Mouse (Mus musculus): ENCODE measurements at regions not wholly inside any gene's neighbourhood (a gene's known extent, or its start where the extent isn't known, plus 50 kb on each side); places are given as distances from the start of the nearest gene placed in this dataset.

GRCm38 (mm10) chr12:36974432-36975094, 133.8 kb upstream of the Meox2 start:
- Histone ChIP-seq H3K4me2 (ENCODE audit: low read depth) (no peak overlapping the region), H3ac (ENCODE audit: control insufficient read depth, insufficient read length) (no peak overlapping the region), H3K79me2 (ENCODE audit: control insufficient read depth, insufficient read depth) (no peaks in the 10 kb centered on the region), H3K4me3 (no peak overlapping the region), H3K36me3 (ENCODE audit: control insufficient read depth, insufficient read depth) (no peaks in the 10 kb centered on the region), H3K27me3 (ENCODE audit: control insufficient read depth, insufficient read depth, insufficient read length) (no peaks in the 10 kb centered on the region)
- TF ChIP-seq SRF (IDR thresholded peaks at IDR 0.05; ENCODE audit: control insufficient read depth, insufficient read length, low read depth) (no peak), E2F4 (IDR thresholded peaks at IDR 0.05; ENCODE audit: insufficient read depth) (no peak), TCF3 (IDR thresholded peaks at IDR 0.05; ENCODE audit: insufficient read length, low read depth) (no peak), TCF12 (IDR thresholded peaks at IDR 0.05; ENCODE audit: insufficient read depth, poor library complexity, severe bottlenecking) (no peak), MYOG (IDR thresholded peaks at IDR 0.05; ENCODE audit: control insufficient read depth in 1 of 3, insufficient read depth in 1 of 3, insufficient read length in 2 of 3, low read depth in 2 of 3) (no peak), MAX (IDR thresholded peaks at IDR 0.05; ENCODE audit: low read depth) (no peak), MYOD1 (IDR thresholded peaks at IDR 0.05; ENCODE audit: control insufficient read depth in 1 of 3, insufficient read length in 2 of 3, low read depth in 2 of 3) (no peak), USF1 (IDR thresholded peaks at IDR 0.05; ENCODE audit: low read depth) (no peak), CEBPB (IDR thresholded peaks at IDR 0.05; ENCODE audit: insufficient read depth, poor library complexity, severe bottlenecking) (no peak), POLR2AphosphoS2 (IDR thresholded peaks at IDR 0.05; ENCODE audit: insufficient read length, low read depth) (no peak)

GRCm38 (mm10) chr12:36977141-36977540, 131.2 kb upstream of the Meox2 start:
- Histone ChIP-seq H3K4me3 (no peak overlapping the region), H3K36me3 (ENCODE audit: control insufficient read depth, insufficient read depth) (no peaks in the 10 kb centered on the region), H3ac (ENCODE audit: control insufficient read depth, insufficient read length) (no peak overlapping the region), H3K4me2 (ENCODE audit: low read depth) (no peak overlapping the region), H3K27me3 (ENCODE audit: control insufficient read depth, insufficient read depth, insufficient read length) (no peaks in the 10 kb centered on the region), H3K79me2 (ENCODE audit: control insufficient read depth, insufficient read depth) (no peaks in the 10 kb centered on the region)
- TF ChIP-seq REST (IDR thresholded peaks at IDR 0.05; ENCODE audit: insufficient read depth, insufficient read length) (no peak), TCF12 (IDR thresholded peaks at IDR 0.05; ENCODE audit: insufficient read depth, poor library complexity, severe bottlenecking) (no peak), POLR2A (IDR thresholded peaks at IDR 0.05; ENCODE audit: insufficient read length, low read depth) (no peak), USF1 (IDR thresholded peaks at IDR 0.05; ENCODE audit: low read depth) (no peak), E2F4 (IDR thresholded peaks at IDR 0.05; ENCODE audit: insufficient read depth) (no peak), POLR2AphosphoS2 (IDR thresholded peaks at IDR 0.05; ENCODE audit: insufficient read length, low read depth) (no peak), SRF (IDR thresholded peaks at IDR 0.05; ENCODE audit: control insufficient read depth, insufficient read length, low read depth) (no peak), MAX (IDR thresholded peaks at IDR 0.05; ENCODE audit: low read depth) (no peak)

- no peaks in the 10 kb centered on the region for H3K27me3 ChIP-seq (ENCODE audit: control insufficient read depth, insufficient read depth, insufficient read length)
- no peak overlapping the region for H3K4me2 ChIP-seq (ENCODE audit: low read depth)
- H3ac ChIP-seq (ENCODE audit: control insufficient read depth, insufficient read length): no peak overlapping the region
- no peak for TF ChIP-seq USF1 (IDR thresholded peaks at IDR 0.05; ENCODE audit: low read depth)
- no peak for TF ChIP-seq MYOD1 (IDR thresholded peaks at IDR 0.05; ENCODE audit: control insufficient read depth in 1 of 3, insufficient read length in 2 of 3, low read depth in 2 of 3)
- no peak for TF ChIP-seq TCF12 (IDR thresholded peaks at IDR 0.05; ENCODE audit: insufficient read depth, poor library complexity, severe bottlenecking)
- TF ChIP-seq REST (IDR thresholded peaks at IDR 0.05; ENCODE audit: insufficient read depth, insufficient read length): no peak
- TF ChIP-seq SRF (IDR thresholded peaks at IDR 0.05; ENCODE audit: control insufficient read depth, insufficient read length, low read depth): no peak
- TF ChIP-seq E2F4 (IDR thresholded peaks at IDR 0.05; ENCODE audit: insufficient read depth): no peak
- TF ChIP-seq CEBPB (IDR thresholded peaks at IDR 0.05; ENCODE audit: insufficient read depth, poor library complexity, severe bottlenecking): no peak
- TF ChIP-seq TCF3 (IDR thresholded peaks at IDR 0.05; ENCODE audit: insufficient read length, low read depth): no peak
- no peak for TF ChIP-seq POLR2A (IDR thresholded peaks at IDR 0.05; ENCODE audit: insufficient read length, low read depth)
- TF ChIP-seq MYOG (IDR thresholded peaks at IDR 0.05; ENCODE audit: control insufficient read depth in 1 of 3, insufficient read depth in 1 of 3, insufficient read length in 2 of 3, low read depth in 2 of 3): no peak
- TF ChIP-seq MAX (IDR thresholded peaks at IDR 0.05; ENCODE audit: low read depth): no peak
- no peak for TF ChIP-seq POLR2AphosphoS2 (IDR thresholded peaks at IDR 0.05; ENCODE audit: insufficient read length, low read depth)
- H3K36me3 ChIP-seq (ENCODE audit: control insufficient read depth, insufficient read depth): no peaks in the 10 kb centered on the region
- no peak overlapping the region for H3K4me3 ChIP-seq
- H3K79me2 ChIP-seq (ENCODE audit: control insufficient read depth, insufficient read depth): no peaks in the 10 kb centered on the region
These were observed 117.2 kb upstream of the Meox2 start for GRCm38 (mm10) chr12:36991135-36991534.

- no peaks in the 10 kb centered on the region for H3K79me2 ChIP-seq (ENCODE audit: control insufficient read depth, insufficient read depth)
- H3K27me3 ChIP-seq (ENCODE audit: control insufficient read depth, insufficient read depth, insufficient read length): no peaks in the 10 kb centered on the region
- H3ac ChIP-seq (ENCODE audit: control insufficient read depth, insufficient read length): no peak overlapping the region
- no peaks in the 10 kb centered on the region for H3K36me3 ChIP-seq (ENCODE audit: control insufficient read depth, insufficient read depth)
- H3K4me3 ChIP-seq: no peak overlapping the region
- TF ChIP-seq TCF3 (IDR thresholded peaks at IDR 0.05; ENCODE audit: insufficient read length, low read depth) (no peak), REST (IDR thresholded peaks at IDR 0.05; ENCODE audit: insufficient read depth, insufficient read length) (no peak), SRF (IDR thresholded peaks at IDR 0.05; ENCODE audit: control insufficient read depth, insufficient read length, low read depth) (no peak), POLR2AphosphoS2 (IDR thresholded peaks at IDR 0.05; ENCODE audit: insufficient read length, low read depth) (no peak)
- no peak overlapping the region for H3K4me2 ChIP-seq (ENCODE audit: low read depth)
These were observed 116.4 kb upstream of the Meox2 start for GRCm38 (mm10) chr12:36991970-36992369.

- no peak for TF ChIP-seq E2F4 (IDR thresholded peaks at IDR 0.05; ENCODE audit: insufficient read depth)
- no peaks in the 10 kb centered on the region for H3K27me3 ChIP-seq (ENCODE audit: control insufficient read depth, insufficient read depth, insufficient read length)
- peak overlapping the region; percentile 23 for H3K4me2 ChIP-seq (ENCODE audit: low read depth)
- no peak overlapping the region for H3ac ChIP-seq (ENCODE audit: control insufficient read depth, insufficient read length)
- H3K79me2 ChIP-seq (ENCODE audit: control insufficient read depth, insufficient read depth): no peaks in the 10 kb centered on the region
- no peaks in the 10 kb centered on the region for H3K36me3 ChIP-seq (ENCODE audit: control insufficient read depth, insufficient read depth)
- no peak overlapping the region for H3K4me3 ChIP-seq
These were observed 106.9 kb upstream of the Meox2 start for GRCm38 (mm10) chr12:37001401-37001800.
